Mouse (Mus musculus) stomach, embryonic 14.5 days (tissue): Measurements from ENCODE around the gene BC048679. TPM values are rescaled to one million over a fixed set of nuclear protein-coding genes. Genes with fewer than 3 reads are reported as not detected.

Source experiments
- ATAC-seq: fragments of 200-750 bp; cut with Nextera tagmentation; 2 replicates; pipeline ENCODE4 v1.8.0; 2017; ENCODE audit warnings: low read depth, moderate TSS enrichment; ENCODE audit not compliant: insufficient number of reproducible peaks, insufficient read depth, low FRiP score
- H3K27ac ChIP-seq: fragments of 300-500 bp; sonication (generic); 2 replicates; pipeline ENCODE4 v1.5.1; 2014; ENCODE audit warnings: mild to moderate bottlenecking, low read length, moderate library complexity, mixed read lengths
- H3K27me3 ChIP-seq: fragments of 300-500 bp; sonication (generic); 2 replicates; pipeline ENCODE4 v1.6.1; 2014; ENCODE audit warnings: low read length, control low read depth, mixed read lengths; ENCODE audit not compliant: control insufficient read depth, insufficient read depth
- H3K36me3 ChIP-seq: fragments of 300-500 bp; sonication (generic); 2 replicates; pipeline ENCODE4 v1.6.1; 2014; ENCODE audit warnings: mild to moderate bottlenecking, control low read depth, low read length, moderate library complexity, mixed read lengths; ENCODE audit not compliant: control insufficient read depth, insufficient read depth
- H3K4me1 ChIP-seq: fragments of 300-500 bp; sonication (generic); 2 replicates; pipeline ENCODE4 v1.6.1; 2014; ENCODE audit warnings: low read length, control low read depth, mixed read lengths; ENCODE audit not compliant: control insufficient read depth, insufficient read depth
- H3K4me2 ChIP-seq: fragments of 300-500 bp; sonication (generic); replicated peaks from 2 replicates; pipeline ENCODE4 v1.6.1; 2014; ENCODE audit warnings: low read depth, low read length, control low read depth
- H3K4me3 ChIP-seq: fragments of 300-500 bp; sonication (generic); 2 replicates; pipeline ENCODE4 v1.5.1; 2014; ENCODE audit warnings: low read depth, low read length, control low read depth
- H3K9ac ChIP-seq: fragments of 300-500 bp; sonication (generic); replicated peaks from 2 replicates; pipeline ENCODE4 v1.6.1; 2014; ENCODE audit warnings: low read depth, mild to moderate bottlenecking, control low read depth, low read length, moderate library complexity, mixed read lengths
- H3K9me3 ChIP-seq: fragments of 300-500 bp; sonication (generic); 2 replicates; pipeline ENCODE4 v1.6.1; 2016; ENCODE audit warnings: low read depth, low read length, control low read depth; ENCODE audit not compliant: control insufficient read depth
- WGBS: fragments of 180-500 bp; shearing (Covaris S2); extraction: QIAGEN DNeasy Blood & Tissue Kit; methylation state at CpG from one replicate; pipeline ENCODE4 v1.1.7; 2014; 5-methylcytosine and 5-hydroxymethylcytosine counted together
- microRNA counts: library from miRNA; unstranded; fragments of <30 nt; microRNA quantifications from one replicate; lab custom pipeline; 2016
- polyA plus RNA-seq: library from polyadenylated mRNA; unstranded; fragments of >200 nt; fragmentation: Nextera tagmentation; extraction: Ambion mirVana; gene quantifications from 2 replicates; pipeline ENCODE4 v1.2.1, GENCODE M21; 2014

The BC048679 gene
- polyA plus RNA-seq, 1 experiment from 2014 or later: not detected

- WGBS: 76% methylated on average over 3 of the region's 3 CpGs
- Histone ChIP-seq H3K9me3 (no peaks in the 10 kb centered on the region), H3K27me3 (no peaks in the 10 kb centered on the region)
These were observed 35.3 kb downstream of the BC048679 start for GRCm38 (mm10) chr7:81462815-81463214.

GRCm38 (mm10) chr7:81455155-81455651, 42.9 kb downstream of the BC048679 start, which contains the start of gene Cpeb1:
Cpeb1 (minus strand) TSS chr7:81455465.
- Histone ChIP-seq H3K4me3 (peak within 1 kb of the TSS; percentile 47), H3K4me2 (peak within 1 kb of the TSS; percentile 94), H3K9me3 (no peaks in the 10 kb centered on the region), H3K4me1 (peaks cover 16% of the 10 kb centered on the region; the same call in 1 of the 2 replicates), H3K27ac (no peak within 1 kb of the TSS), H3K9ac (no peak within 1 kb of the TSS), H3K27me3 (peaks cover 46% of the 10 kb centered on the region), H3K36me3 (no peaks in the 10 kb centered on the region)
- under 1% methylated on average over 28 of the region's 28 CpGs for WGBS
- ATAC-seq: 0 out of 2 replicates have a peak, but pooled peaks have one; percentile 23

More at GRCm38 (mm10) chr7:81462815-81463214, 35.3 kb downstream of the BC048679 start:
- Histone ChIP-seq H3K36me3 (no peaks in the 10 kb centered on the region), H3K4me2 (no peak overlapping the region), H3K9ac (no peak overlapping the region), H3K4me1 (no peaks in the 10 kb centered on the region), H3K4me3 (no peak overlapping the region), H3K27ac (no peak overlapping the region)
- no peak for ATAC-seq

GRCm38 (mm10) chr7:81454331-81455039, 43.6 kb downstream of the BC048679 start:
- WGBS: under 1% methylated on average over 63 of the region's 87 CpGs

GRCm38 (mm10) chr7:81453443-81454274, 44.4 kb downstream of the BC048679 start:
- WGBS: 5% methylated on average over 66 of the region's 84 CpGs
- H3K27me3 ChIP-seq: peaks cover 46% of the 10 kb centered on the region
- no peak overlapping the region for H3K27ac ChIP-seq
- peak overlapping the region; percentile 47 for H3K4me3 ChIP-seq
- H3K9ac ChIP-seq: no peak overlapping the region
- H3K36me3 ChIP-seq: no peaks in the 10 kb centered on the region
- peak overlapping the region; percentile 94 for H3K4me2 ChIP-seq
- H3K4me1 ChIP-seq: peaks cover 16% of the 10 kb centered on the region; the same call in 1 of the 2 replicates
- no peak for ATAC-seq
- no peaks in the 10 kb centered on the region for H3K9me3 ChIP-seq

More at GRCm38 (mm10) chr7:81454331-81455039, 43.6 kb downstream of the BC048679 start:
- Histone ChIP-seq H3K36me3 (no peaks in the 10 kb centered on the region), H3K4me3 (peak overlapping the region; percentile 47), H3K27me3 (peaks cover 46% of the 10 kb centered on the region), H3K4me2 (peak overlapping the region; percentile 94), H3K27ac (no peak overlapping the region), H3K4me1 (peaks cover 16% of the 10 kb centered on the region; the same call in 1 of the 2 replicates), H3K9ac (no peak overlapping the region), H3K9me3 (no peaks in the 10 kb centered on the region)
- ATAC-seq: 0 out of 2 replicates have a peak, but pooled peaks have one; percentile 28

GRCm38 (mm10) chr7:81452971-81453441, 45.1 kb downstream of the BC048679 start:
- no peak for ATAC-seq

More at GRCm38 (mm10) chr7:81452971-81453441, 45.1 kb downstream of the BC048679 start:
- Histone ChIP-seq H3K27ac (no peak overlapping the region), H3K36me3 (no peaks in the 10 kb centered on the region), H3K4me1 (peaks cover 16% of the 10 kb centered on the region; the same call in 1 of the 2 replicates), H3K4me3 (no peak overlapping the region), H3K27me3 (peaks cover 46% of the 10 kb centered on the region), H3K4me2 (peak overlapping the region; percentile 94; the same call in 1 of the 2 replicates), H3K9me3 (no peaks in the 10 kb centered on the region), H3K9ac (no peak overlapping the region)
- 3% methylated on average over 21 of the region's 21 CpGs for WGBS

MicroRNA genes within 50 kb of the gene (microRNA counts, 519-probe panel; counts per million panel counts)
- microRNA mmu-miR-1839-3p (lab: Ali Mortazavi, UCI) (not detected), microRNA mmu-miR-1839-5p (lab: Ali Mortazavi, UCI) (2,779 counts per million, percentile 47 among the panel's probes with 10 or more counts)

Other genes with a start within 250 kb of the BC048679 start
- gene Rps17, start 153.0 kb downstream of the BC048679 start, polyA plus RNA-seq: 1,419 and 1,515 TPM in 2 replicates
- 0.91 and 1.4 TPM in 2 replicates for gene Cpeb1, start 42.8 kb downstream of the BC048679 start, polyA plus RNA-seq
- gene Ap3b2, start 4.4 kb downstream of the BC048679 start, polyA plus RNA-seq: 5.5 and 5.6 TPM in 2 replicates
- 0.13 and 0.17 TPM in 2 replicates for gene Fsd2, start 68.7 kb upstream of the BC048679 start, polyA plus RNA-seq
- gene Whamm, start 73.0 kb upstream of the BC048679 start, polyA plus RNA-seq: 5.0 and 7.3 TPM in 2 replicates
- gene Homer2, start 209.2 kb upstream of the BC048679 start, polyA plus RNA-seq: 19.5 and 21.9 TPM in 2 replicates